Mouse (Mus musculus) kidney, embryonic 14.5 days (tissue): ENCODE measurements around the gene Sh2b2. TPM values are rescaled to one million over a fixed set of nuclear protein-coding genes. Genes with fewer than 3 reads are reported as not detected.

Experiments used
- ATAC-seq: fragments of 200-750 bp; cut with Nextera tagmentation; 2 replicates; pipeline ENCODE4 v1.8.0; 2017; ENCODE audit warnings: moderate number of reproducible peaks, mild to moderate bottlenecking, moderate TSS enrichment, moderate library complexity; ENCODE audit not compliant: low FRiP score, low TSS enrichment
- H3K27ac ChIP-seq: fragments of 300-500 bp; sonication (generic); 2 replicates; pipeline ENCODE4 v1.5.1; 2014; ENCODE audit warnings: low read depth, mild to moderate bottlenecking, low read length, moderate library complexity, mixed read lengths
- H3K27me3 ChIP-seq: fragments of 300-500 bp; sonication (generic); 2 replicates; pipeline ENCODE4 v1.6.1; 2014; ENCODE audit warnings: mild to moderate bottlenecking, low read length; ENCODE audit not compliant: control insufficient read depth, insufficient read depth
- H3K36me3 ChIP-seq: fragments of 300-500 bp; sonication (generic); 2 replicates; pipeline ENCODE4 v1.6.1; 2014; ENCODE audit warnings: low read length, mixed read lengths; ENCODE audit not compliant: control insufficient read depth, insufficient read depth
- H3K4me1 ChIP-seq: fragments of 300-500 bp; sonication (generic); 2 replicates; pipeline ENCODE4 v1.6.1; 2014; ENCODE audit warnings: low read length, mixed read lengths; ENCODE audit not compliant: control insufficient read depth, insufficient read depth
- H3K4me2 ChIP-seq: fragments of 300-500 bp; sonication (generic); replicated peaks from 2 replicates; pipeline ENCODE4 v1.6.1; 2014; ENCODE audit warnings: low read depth, mild to moderate bottlenecking, low read length
- H3K4me3 ChIP-seq: fragments of 300-500 bp; sonication (generic); 2 replicates; pipeline ENCODE4 v1.5.1; 2014; ENCODE audit warnings: mild to moderate bottlenecking, low read length
- H3K9ac ChIP-seq: fragments of 300-500 bp; sonication (generic); 2 replicates; pipeline ENCODE4 v1.6.1; 2014; ENCODE audit warnings: low read depth, mild to moderate bottlenecking, low read length, moderate library complexity
- H3K9me3 ChIP-seq: fragments of 300-500 bp; sonication (generic); 2 replicates; pipeline ENCODE4 v1.6.1; 2016; ENCODE audit warnings: low read length; ENCODE audit not compliant: control insufficient read depth
- WGBS: fragments of 180-500 bp; shearing (Covaris S2); extraction: QIAGEN DNeasy Blood & Tissue Kit; methylation state at CpG from one replicate; pipeline ENCODE4 v1.1.7; 2014; 5-methylcytosine and 5-hydroxymethylcytosine counted together
- polyA plus RNA-seq: library from polyadenylated mRNA; unstranded; fragments of >200 nt; fragmentation: Nextera tagmentation; extraction: Ambion mirVana; gene quantifications from 2 replicates; pipeline ENCODE4 v1.2.1, GENCODE M21; 2014

Gene Sh2b2
- 5.0 and 5.4 TPM in 2 replicates for polyA plus RNA-seq

GRCm38 (mm10) chr5:136246452-136246838 is at the start of gene Sh2b2:
Gene Sh2b2, minus strand, starts transcription at chr5:136246556.
- Histone ChIP-seq H3K9me3 (no peaks in the 10 kb centered on the region), H3K36me3 (0 out of 2 replicates have a peak, but pooled peaks cover 2% of the 10 kb centered on the region), H3K4me1 (peaks cover 8% of the 10 kb centered on the region; the same call in 1 of the 2 replicates), H3K4me3 (peak within 1 kb of the TSS; percentile 60), H3K4me2 (peak within 1 kb of the TSS; percentile 93), H3K27me3 (no peaks in the 10 kb centered on the region), H3K27ac (no peak within 1 kb of the TSS), H3K9ac (peak within 1 kb of the TSS; percentile 60; the same call in 1 of the 2 replicates)
- 86% methylated on average over 2 of the region's 2 CpGs for WGBS
- no peak for ATAC-seq

- Histone ChIP-seq H3K4me2 (no peak overlapping the region), H3K4me1 (no peaks in the 10 kb centered on the region), H3K27ac (no peak overlapping the region), H3K27me3 (no peaks in the 10 kb centered on the region), H3K9ac (no peak overlapping the region), H3K9me3 (no peaks in the 10 kb centered on the region), H3K4me3 (no peak overlapping the region), H3K36me3 (peaks cover 27% of the 10 kb centered on the region; the same call in 1 of the 2 replicates)
- 75% methylated on average over 4 of the region's 4 CpGs for WGBS
- ATAC-seq, result no peak
These were observed 46.6 kb upstream of the Sh2b2 start for GRCm38 (mm10) chr5:136292971-136293418.

- Histone ChIP-seq H3K27me3 (no peaks in the 10 kb centered on the region), H3K4me2 (no peak overlapping the region), H3K4me1 (no peaks in the 10 kb centered on the region), H3K27ac (no peak overlapping the region), H3K9ac (no peak overlapping the region), H3K4me3 (no peak overlapping the region), H3K36me3 (peaks cover 29% of the 10 kb centered on the region; the same call in 1 of the 2 replicates), H3K9me3 (no peaks in the 10 kb centered on the region)
- no peak for ATAC-seq
- 86% methylated on average over 2 of the region's 2 CpGs for WGBS
These were observed 46.0 kb upstream of the Sh2b2 start for GRCm38 (mm10) chr5:136292361-136292760.

DNA sequence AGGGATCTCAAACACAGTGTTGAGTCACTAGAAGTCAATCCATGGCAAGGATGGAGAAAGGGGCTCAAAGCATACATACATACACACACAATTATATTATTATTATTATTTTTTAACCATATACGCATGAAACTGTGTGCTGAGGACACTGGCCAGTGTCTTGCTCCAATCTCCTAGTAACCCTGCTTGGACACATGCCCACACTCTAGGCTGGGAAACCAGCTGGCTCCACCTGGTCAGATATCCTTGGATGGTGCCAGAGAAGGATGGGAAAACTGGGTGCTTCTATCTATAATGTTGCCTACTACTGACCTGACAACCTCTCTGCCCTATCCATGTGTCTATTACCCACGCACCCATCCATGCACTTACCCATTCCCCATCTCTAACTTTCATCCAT is 45.2 kb upstream of the Sh2b2 start:
- Histone ChIP-seq H3K27me3 (no peaks in the 10 kb centered on the region), H3K4me2 (no peak overlapping the region), H3K4me3 (no peak overlapping the region), H3K4me1 (no peaks in the 10 kb centered on the region), H3K9me3 (no peaks in the 10 kb centered on the region), H3K9ac (no peak overlapping the region), H3K27ac (no peak overlapping the region), H3K36me3 (peaks cover 32% of the 10 kb centered on the region)
- ATAC-seq, result no peak
- WGBS, result 93% methylated on average over 2 of the region's 2 CpGs

- WGBS, result 67% methylated on average over 3 of the region's 3 CpGs
- H3K27me3 ChIP-seq, result no peaks in the 10 kb centered on the region
- H3K27ac ChIP-seq, result no peak overlapping the region
- ATAC-seq, result no peak
- H3K4me2 ChIP-seq, result no peak overlapping the region
- peaks cover 43% of the 10 kb centered on the region for H3K36me3 ChIP-seq
- no peak overlapping the region for H3K9ac ChIP-seq
- no peak overlapping the region for H3K4me3 ChIP-seq
- no peaks in the 10 kb centered on the region for H3K4me1 ChIP-seq
- no peaks in the 10 kb centered on the region for H3K9me3 ChIP-seq
These were observed 43.4 kb upstream of the Sh2b2 start for GRCm38 (mm10) chr5:136289776-136290175.

- Histone ChIP-seq H3K27ac (no peak overlapping the region), H3K9me3 (no peaks in the 10 kb centered on the region), H3K4me2 (no peak overlapping the region), H3K4me3 (no peak overlapping the region), H3K9ac (no peak overlapping the region), H3K4me1 (no peaks in the 10 kb centered on the region), H3K27me3 (no peaks in the 10 kb centered on the region), H3K36me3 (peaks cover 45% of the 10 kb centered on the region)
- WGBS, result 86% methylated on average over 6 of the region's 6 CpGs
- ATAC-seq, result no peak
These were observed 42.2 kb upstream of the Sh2b2 start for GRCm38 (mm10) chr5:136288351-136289081.

DNA sequence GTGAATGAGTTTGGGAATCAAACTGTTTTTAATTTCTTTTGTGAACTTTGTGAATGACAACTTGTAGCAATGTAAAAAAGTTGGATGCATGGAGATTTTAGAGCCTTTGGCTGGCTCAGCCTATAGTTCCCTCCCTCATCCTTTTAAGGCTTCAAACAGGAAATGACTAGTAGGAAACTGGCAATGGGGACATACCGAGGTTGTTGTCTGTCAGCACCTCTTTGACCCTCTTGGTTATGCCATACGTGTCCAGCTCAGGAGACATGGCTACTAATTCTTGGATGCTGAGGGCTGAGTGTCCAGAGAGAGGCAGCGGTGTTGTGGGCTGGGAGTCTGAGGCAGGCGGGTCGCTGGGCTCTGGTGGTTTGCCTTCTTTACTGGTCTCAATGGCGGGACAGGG is 40.2 kb upstream of the Sh2b2 start:
- H3K4me2 ChIP-seq, result no peak overlapping the region
- H3K27ac ChIP-seq, result no peak overlapping the region
- ATAC-seq, result no peak
- peaks cover 48% of the 10 kb centered on the region for H3K36me3 ChIP-seq
- H3K4me1 ChIP-seq, result no peaks in the 10 kb centered on the region
- WGBS, result 83% methylated on average over 6 of the region's 6 CpGs
- H3K4me3 ChIP-seq, result no peak overlapping the region
- no peaks in the 10 kb centered on the region for H3K9me3 ChIP-seq
- H3K27me3 ChIP-seq, result no peaks in the 10 kb centered on the region
- H3K9ac ChIP-seq, result no peak overlapping the region

- Histone ChIP-seq H3K9me3 (no peaks in the 10 kb centered on the region), H3K4me2 (no peak overlapping the region), H3K36me3 (peaks cover 52% of the 10 kb centered on the region), H3K27me3 (no peaks in the 10 kb centered on the region), H3K9ac (no peak overlapping the region), H3K4me1 (no peaks in the 10 kb centered on the region), H3K27ac (no peak overlapping the region), H3K4me3 (no peak overlapping the region)
- 93% methylated on average over 7 of the region's 7 CpGs for whole genome bisulfite sequencing
- no peak for ATAC-seq
These were observed 38.8 kb upstream of the Sh2b2 start for GRCm38 (mm10) chr5:136285106-136285505.

GRCm38 (mm10) chr5:136281351-136281750 is 35.0 kb upstream of the Sh2b2 start:
- Histone ChIP-seq H3K9ac (no peak overlapping the region), H3K36me3 (peaks cover 72% of the 10 kb centered on the region), H3K9me3 (no peaks in the 10 kb centered on the region), H3K27ac (no peak overlapping the region), H3K4me3 (no peak overlapping the region), H3K4me2 (no peak overlapping the region), H3K27me3 (no peaks in the 10 kb centered on the region), H3K4me1 (no peaks in the 10 kb centered on the region)
- no peak for ATAC-seq
- WGBS, result 68% methylated on average over 6 of the region's 6 CpGs
